Mouse (Mus musculus): ENCODE measurements around the gene Commd1. TPM values are rescaled to one million over a fixed set of nuclear protein-coding genes. Genes with fewer than 3 reads are reported as not detected.

The Commd1 gene
- total RNA-seq (2021) = 10 to 100 TPM; 50.9 to 62.2 TPM

- peak; percentile 97 to 98 for DNase-seq (ENCODE audit: extremely low spot score in 1 of 2, low spot score in 1 of 2)
Observed at GRCm38 (mm10) chr11:22981984-22982757, at the start of gene Commd1, which contains the start of gene Gm28048. Gene Commd1, minus strand, starts transcription at chr11:22982382. Gene Gm28048, minus strand, starts transcription at chr11:22982090.

- no peak for DNase-seq (ENCODE audit: extremely low spot score in 1 of 2, low spot score in 1 of 2)
Observed at GRCm38 (mm10) chr11:23029399-23029798, 47.2 kb upstream of the Commd1 start.

- no peak for DNase-seq (ENCODE audit: extremely low spot score in 1 of 2, low spot score in 1 of 2)
Observed at GRCm38 (mm10) chr11:23028957-23029356, 46.8 kb upstream of the Commd1 start.

- no peak for DNase-seq (ENCODE audit: extremely low spot score in 1 of 2, low spot score in 1 of 2)
Observed at GRCm38 (mm10) chr11:23024169-23024568, 42.0 kb upstream of the Commd1 start.

- DNase-seq (ENCODE audit: extremely low spot score in 1 of 2, low spot score in 1 of 2) = no peak
Observed at GRCm38 (mm10) chr11:23023155-23023554, 41.0 kb upstream of the Commd1 start.

- DNase-seq (ENCODE audit: extremely low spot score in 1 of 2, low spot score in 1 of 2) = no peak
Observed at GRCm38 (mm10) chr11:23020841-23021240, 38.7 kb upstream of the Commd1 start.

- DNase-seq (ENCODE audit: extremely low spot score in 1 of 2, low spot score in 1 of 2) = no peak
Observed at GRCm38 (mm10) chr11:23020116-23020770, 38.1 kb upstream of the Commd1 start.

- no peak for DNase-seq (ENCODE audit: extremely low spot score in 1 of 2, low spot score in 1 of 2)
Observed at GRCm38 (mm10) chr11:23017943-23018342, 35.8 kb upstream of the Commd1 start.

- no peak for DNase-seq (ENCODE audit: extremely low spot score in 1 of 2, low spot score in 1 of 2)
Observed at GRCm38 (mm10) chr11:23014996-23015395, 32.8 kb upstream of the Commd1 start.

- DNase-seq (ENCODE audit: extremely low spot score in 1 of 2, low spot score in 1 of 2) = no peak
Observed at GRCm38 (mm10) chr11:23013580-23014294, 31.6 kb upstream of the Commd1 start.

GRCm38 (mm10) chr11:23013096-23013495, 30.9 kb upstream of the Commd1 start:
- no peak for DNase-seq (ENCODE audit: extremely low spot score in 1 of 2, low spot score in 1 of 2)

- no peak for DNase-seq (ENCODE audit: extremely low spot score in 1 of 2, low spot score in 1 of 2)
Observed at GRCm38 (mm10) chr11:23008824-23009200, 26.6 kb upstream of the Commd1 start.

GRCm38 (mm10) chr11:23008181-23008823, 26.1 kb upstream of the Commd1 start:
- peak; percentile 59 to 69 for DNase-seq (ENCODE audit: extremely low spot score in 1 of 2, low spot score in 1 of 2)

- peak; percentile 55 to 59 for DNase-seq (ENCODE audit: extremely low spot score in 1 of 2, low spot score in 1 of 2)
Observed at GRCm38 (mm10) chr11:23007481-23008180, 25.4 kb upstream of the Commd1 start, which contains the start of gene Fam161a. Gene Fam161a, plus strand, starts transcription at chr11:23007531.

GRCm38 (mm10) chr11:23007166-23007480, 24.9 kb upstream of the Commd1 start:
- DNase-seq (ENCODE audit: extremely low spot score in 1 of 2, low spot score in 1 of 2) = no peak

- DNase-seq (ENCODE audit: extremely low spot score in 1 of 2, low spot score in 1 of 2) = no peak
Observed at GRCm38 (mm10) chr11:23005276-23005675, 23.1 kb upstream of the Commd1 start.

GRCm38 (mm10) chr11:22998308-22998707, 16.1 kb upstream of the Commd1 start:
- no peak for DNase-seq (ENCODE audit: extremely low spot score in 1 of 2, low spot score in 1 of 2)

GRCm38 (mm10) chr11:22995461-22995860, 13.3 kb upstream of the Commd1 start:
- DNase-seq (ENCODE audit: extremely low spot score in 1 of 2, low spot score in 1 of 2) = no peak

- no peak for DNase-seq (ENCODE audit: extremely low spot score in 1 of 2, low spot score in 1 of 2)
Observed at GRCm38 (mm10) chr11:22994271-22994670, 12.1 kb upstream of the Commd1 start.

GRCm38 (mm10) chr11:22991218-22991835, 9.1 kb upstream of the Commd1 start:
- no peak for DNase-seq (ENCODE audit: extremely low spot score in 1 of 2, low spot score in 1 of 2)
